ENCODE assay signal across 16 mouse cellular contexts in genomic region chr11:67828360-67829059, GRCm38 (mm10). TPM values are rescaled to one million over a fixed set of nuclear protein-coding genes. Genes with fewer than 3 reads are reported as not detected.
DNase-seq lines count a peak whose midpoint lies in the region; ATAC-seq and TF ChIP-seq lines count a peak whose summit lies in the region.
"Had no signal": no experiment of that assay in that cellular context is flagged by ENCODE, and none has a peak within 500 bp of the region (broad histone marks: within the 10 kb centered on the region; RNA-seq: fewer than 3 reads in every experiment).

No protein-coding gene starts in this region.

- no peak overlapping the region for H3K9ac ChIP-seq in midbrain, postnatal 0 days (replicated peaks; ENCODE audit: low read length, poor library complexity, severe bottlenecking)
- no peak overlapping the region for H3K9ac ChIP-seq in lung, embryonic 16.5 days (ENCODE audit: low read length)
- no peak overlapping the region for H3K9ac ChIP-seq in stomach, postnatal 0 days (ENCODE audit: low read length)
- H3K9ac ChIP-seq: heart, embryonic 13.5 days; hindbrain, embryonic 12.5 days had no signal

- no peak overlapping the region for H3K4me2 ChIP-seq in midbrain, postnatal 0 days (ENCODE audit: low read depth, low read length, poor library complexity, severe bottlenecking)
- H3K4me2 ChIP-seq in lung, embryonic 16.5 days (ENCODE audit: low read depth, low read length): peak overlapping the region; percentile 29
- H3K4me2 ChIP-seq in stomach, postnatal 0 days (replicated peaks; ENCODE audit: low read depth): 0 out of 2 replicates have a peak overlapping the region, but pooled peaks have one; percentile 15
- H3K4me2 ChIP-seq: heart, embryonic 13.5 days; hindbrain, embryonic 12.5 days had no signal

- no peaks in the 10 kb centered on the region for H3K9me3 ChIP-seq in midbrain, postnatal 0 days (ENCODE audit: low read length)
- no peaks in the 10 kb centered on the region for H3K9me3 ChIP-seq in midbrain, embryonic 10.5 days (replicated peaks)
- H3K9me3 ChIP-seq in lung, embryonic 16.5 days (ENCODE audit: control insufficient read depth, low read length): no peaks in the 10 kb centered on the region
- no peaks in the 10 kb centered on the region for H3K9me3 ChIP-seq in stomach, postnatal 0 days (ENCODE audit: control insufficient read depth, low read length)
- H3K9me3 ChIP-seq: heart, embryonic 13.5 days; hindbrain, embryonic 12.5 days had no signal

- no peak for TF ChIP-seq CTCF in midbrain, postnatal 0 days (IDR thresholded peaks at IDR 0.05)
- TF ChIP-seq CTCF in stomach, postnatal 0 days (IDR thresholded peaks at IDR 0.05; ENCODE audit: low read depth): no peak

- no peaks in the 10 kb centered on the region for H3K36me3 ChIP-seq in midbrain, postnatal 0 days (ENCODE audit: insufficient read depth, low read length)
- H3K36me3 ChIP-seq in midbrain, embryonic 10.5 days: no peaks in the 10 kb centered on the region
- H3K36me3 ChIP-seq in lung, embryonic 16.5 days (ENCODE audit: control insufficient read depth, insufficient read depth, low read length): no peaks in the 10 kb centered on the region
- no peaks in the 10 kb centered on the region for H3K36me3 ChIP-seq in stomach, postnatal 0 days (ENCODE audit: control insufficient read depth, insufficient read depth, low read length)
- H3K36me3 ChIP-seq: heart, embryonic 13.5 days; hindbrain, embryonic 12.5 days had no signal

- no peak overlapping the region for H3K27ac ChIP-seq in midbrain, postnatal 0 days (ENCODE audit: low read depth, low read length)
- no peak overlapping the region for H3K27ac ChIP-seq in midbrain, embryonic 10.5 days (replicated peaks)
- H3K27ac ChIP-seq in lung, embryonic 16.5 days (ENCODE audit: low read length): peak overlapping the region; percentile 78
- no peak overlapping the region for H3K27ac ChIP-seq in stomach, postnatal 0 days (replicated peaks)
- H3K27ac ChIP-seq: heart, embryonic 13.5 days; hindbrain, embryonic 12.5 days had no signal

- peak; percentile 8 for DNase-seq in midbrain, postnatal 0 days (ENCODE audit: low spot score)
- DNase-seq in midbrain, embryonic 10.5 days (ENCODE audit: low spot score): no peak
- DNase-seq in kidney, adult 9 months: peak; percentile 28
- peak; percentile 51 for DNase-seq in stomach, postnatal 0 days (ENCODE audit: low spot score)
- no peak for DNase-seq in layer of hippocampus, adult 11-12 months (ENCODE audit: low spot score)
- no peak for DNase-seq in layer of hippocampus, postnatal 14 days (ENCODE audit: low spot score in 2 of 2)
- DNase-seq: cerebellum, postnatal 10 days; right cerebral cortex, postnatal 4 days had no signal

- 44% methylated on average over 12 of the region's 12 CpGs for WGBS in midbrain, postnatal 0 days
- 70% methylated on average over 12 of the region's 12 CpGs for WGBS in midbrain, embryonic 10.5 days
- WGBS in lung, embryonic 16.5 days: 15% methylated on average over 12 of the region's 12 CpGs
- WGBS in stomach, postnatal 0 days: 14% methylated on average over 12 of the region's 12 CpGs

- no peak for ATAC-seq in midbrain, postnatal 0 days (ENCODE audit: low FRiP score)
- ATAC-seq in lung, embryonic 16.5 days (ENCODE audit: low read depth): peak; percentile 91
- ATAC-seq in stomach, postnatal 0 days (ENCODE audit: low FRiP score, low TSS enrichment): peak; percentile 80
- ATAC-seq in megakaryocyte, adult 5-6 weeks (ENCODE audit: poor library complexity, severe bottlenecking): no peak

- no peaks in the 10 kb centered on the region for H3K4me1 ChIP-seq in midbrain, postnatal 0 days (ENCODE audit: insufficient read depth, low read length)
- H3K4me1 ChIP-seq in midbrain, embryonic 10.5 days: no peaks in the 10 kb centered on the region
- peaks cover 7% of the 10 kb centered on the region for H3K4me1 ChIP-seq in lung, embryonic 16.5 days (replicated peaks; ENCODE audit: control insufficient read depth, insufficient read depth, low read length)
- no peaks in the 10 kb centered on the region for H3K4me1 ChIP-seq in stomach, postnatal 0 days (replicated peaks; ENCODE audit: control insufficient read depth, insufficient read depth)
- H3K4me1 ChIP-seq: hindbrain, embryonic 12.5 days had no signal

- no peak for TF ChIP-seq EP300 in stomach, postnatal 0 days (optimal IDR thresholded peaks at IDR 0.05)

- no peaks in the 10 kb centered on the region for H3K27me3 ChIP-seq in midbrain, postnatal 0 days (ENCODE audit: insufficient read depth, low read length)
- no peaks in the 10 kb centered on the region for H3K27me3 ChIP-seq in midbrain, embryonic 10.5 days (ENCODE audit: low read depth, poor library complexity, severe bottlenecking)
- no peaks in the 10 kb centered on the region for H3K27me3 ChIP-seq in lung, embryonic 16.5 days (ENCODE audit: control insufficient read depth, insufficient read depth, low read depth, low read length)
- no peaks in the 10 kb centered on the region for H3K27me3 ChIP-seq in stomach, postnatal 0 days (ENCODE audit: control insufficient read depth, insufficient read depth, low read length)
- H3K27me3 ChIP-seq: heart, embryonic 13.5 days; hindbrain, embryonic 12.5 days had no signal

- no peak overlapping the region for H3K4me3 ChIP-seq in midbrain, postnatal 0 days (ENCODE audit: low read depth, low read length)
- no peak overlapping the region for H3K4me3 ChIP-seq in midbrain, embryonic 10.5 days
- no peak overlapping the region for H3K4me3 ChIP-seq in lung, embryonic 16.5 days (ENCODE audit: low read length)
- H3K4me3 ChIP-seq in stomach, postnatal 0 days (ENCODE audit: low read depth, low read length): no peak overlapping the region
- H3K4me3 ChIP-seq: erythroblast, embryonic 14.5 days; heart, embryonic 13.5 days; hindbrain, embryonic 12.5 days had no signal

RNA-seq across cellular contexts. Expression of gene Dhrs7c, which starts 30.5 kb away (rescaled TPM):
- total RNA-seq in midbrain, postnatal 0 days (2014; rRNA removed): not detected in 2 replicates
- 0.23 TPM in 1 of 2 replicates, not detected in the other for polyA plus RNA-seq in midbrain, postnatal 0 days (2015; fragmentation: Nextera tagmentation; extraction: Ambion mirVana)
- not detected in 2 replicates for polyA plus RNA-seq in midbrain, embryonic 10.5 days (2016; fragmentation: Nextera tagmentation; extraction: Ambion mirVana)
- polyA plus RNA-seq in lung, embryonic 16.5 days (2015; fragmentation: Nextera tagmentation; extraction: Ambion mirVana): 1.1 and 1.7 TPM in 2 replicates
- polyA plus RNA-seq in stomach, postnatal 0 days (2015; fragmentation: Nextera tagmentation; extraction: Ambion mirVana): 0.28 TPM in 1 of 2 replicates, not detected in the other
- total RNA-seq in layer of hippocampus, postnatal 14 days (2021): 1 to 10 TPM in 1 of 2 experiments, under 1 TPM in 1; 0.48 to 1.5 TPM
- total RNA-seq in megakaryocyte, adult 5-6 weeks (2015): not detected in 2 replicates
- not detected in 2 replicates for total RNA-seq in megakaryocyte, adult 5-6 weeks (2017)
- total RNA-seq: ES-E14 had no signal
- polyA plus RNA-seq: erythroblast, embryonic 14.5 days; limb, embryonic 11.5 days had no signal

RNA-seq across cellular contexts. Expression of gene Gsg1l2, which starts 54.1 kb away (rescaled TPM):
- not detected in 2 replicates for total RNA-seq in midbrain, postnatal 0 days (2014; rRNA removed)
- not detected in 2 replicates for polyA plus RNA-seq in midbrain, postnatal 0 days (2015; fragmentation: Nextera tagmentation; extraction: Ambion mirVana)
- not detected in 2 replicates for polyA plus RNA-seq in midbrain, embryonic 10.5 days (2016; fragmentation: Nextera tagmentation; extraction: Ambion mirVana)
- not detected in 2 replicates for polyA plus RNA-seq in lung, embryonic 16.5 days (2015; fragmentation: Nextera tagmentation; extraction: Ambion mirVana)
- polyA plus RNA-seq in stomach, postnatal 0 days (2015; fragmentation: Nextera tagmentation; extraction: Ambion mirVana): not detected in 2 replicates
- total RNA-seq in layer of hippocampus, postnatal 14 days (2021): not detected
- not detected in 2 replicates for total RNA-seq in megakaryocyte, adult 5-6 weeks (2015)
- not detected in 2 replicates for total RNA-seq in megakaryocyte, adult 5-6 weeks (2017)
- total RNA-seq: ES-E14; layer of hippocampus, postnatal 10 days had no signal
- polyA plus RNA-seq: erythroblast, embryonic 14.5 days; heart, embryonic 13.5 days; hindbrain, embryonic 12.5 days; limb, embryonic 11.5 days had no signal

RNA-seq across cellular contexts. Expression of gene Glp2r, which starts 57.6 kb away (rescaled TPM):
- total RNA-seq in midbrain, postnatal 0 days (2014; rRNA removed): 0.11 TPM in 1 of 2 replicates, not detected in the other
- 0.07 and 0.15 TPM in 2 replicates for polyA plus RNA-seq in midbrain, postnatal 0 days (2015; fragmentation: Nextera tagmentation; extraction: Ambion mirVana)
- polyA plus RNA-seq in midbrain, embryonic 10.5 days (2016; fragmentation: Nextera tagmentation; extraction: Ambion mirVana): not detected in 2 replicates
- polyA plus RNA-seq in lung, embryonic 16.5 days (2015; fragmentation: Nextera tagmentation; extraction: Ambion mirVana): 0.18 and 0.21 TPM in 2 replicates
- polyA plus RNA-seq in stomach, postnatal 0 days (2015; fragmentation: Nextera tagmentation; extraction: Ambion mirVana): 0.50 and 0.56 TPM in 2 replicates
- 1 to 10 TPM in 1 of 2 experiments, under 1 TPM in 1; 0.88 to 1.6 TPM for total RNA-seq in layer of hippocampus, postnatal 14 days (2021)
- not detected in 2 replicates for total RNA-seq in megakaryocyte, adult 5-6 weeks (2015)
- total RNA-seq in megakaryocyte, adult 5-6 weeks (2017): 0.07 TPM in 1 of 2 replicates, not detected in the other
- total RNA-seq: ES-E14 had no signal
- polyA plus RNA-seq: erythroblast, embryonic 14.5 days; heart, embryonic 13.5 days; hindbrain, embryonic 12.5 days had no signal

Comparison
In these comparisons a context has a peak if more than half of its experiments do, and no peak if none do; other contexts are left out.
1. DNase-seq: peak in midbrain, postnatal 0 days (single experiment), kidney, adult 9 months (single experiment) and stomach, postnatal 0 days (single experiment); none in midbrain, embryonic 10.5 days (single experiment), layer of hippocampus, adult 11-12 months (single experiment) and layer of hippocampus, postnatal 14 days (0 of 2).
2. ATAC-seq: peak in lung, embryonic 16.5 days (single experiment) and stomach, postnatal 0 days (single experiment); none in midbrain, postnatal 0 days (single experiment) and megakaryocyte, adult 5-6 weeks (single experiment).